Mouse (Mus musculus) c-Kit-negative CD71-positive TER-119-positive erythroid progenitor cells, embryonic 14.5 days (primary cell): ENCODE results near the gene Cldn8.

Source experiments
- DNase-seq: peaks from one replicate; pipeline ENCODE4 v3.0.0-alpha.2; 2013; ENCODE audit warnings: low read depth, low spot score

Gene Cldn8

GRCm38 (mm10) chr16:88563045-88563913 lies at the start of gene Cldn8:
Cldn8 (minus strand) TSS chr16:88563183.
- no peak for DNase-seq

GRCm38 (mm10) chr16:88612712-88613111 lies 49.7 kb upstream of the Cldn8 start:
- no peak for DNase-seq

DNA sequence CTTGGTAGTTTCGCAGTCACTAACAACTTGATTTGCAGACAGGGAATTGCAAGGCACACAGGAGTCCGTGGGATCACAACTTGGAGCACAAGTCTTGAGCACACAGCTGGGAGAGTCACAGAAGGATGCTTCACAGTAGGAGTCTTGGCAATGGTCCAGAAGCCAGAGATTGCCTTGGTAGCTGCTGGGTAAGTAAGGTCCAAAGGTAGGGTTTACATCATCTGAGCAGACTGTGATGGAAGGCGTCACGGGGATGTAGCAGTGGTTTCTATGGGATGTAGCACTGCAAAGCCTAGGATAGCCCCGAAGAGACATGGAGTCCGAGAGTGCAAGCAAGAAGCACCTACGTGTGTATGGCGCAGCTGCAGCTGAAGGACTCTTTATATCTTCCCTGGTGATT lies 48.9 kb upstream of the Cldn8 start, which contains the start of gene Krtap24-1:
Gene Krtap24-1 (minus strand): TSS at position 358 of the 400 bp plus-strand sequence.
- no peak for DNase-seq

DNA sequence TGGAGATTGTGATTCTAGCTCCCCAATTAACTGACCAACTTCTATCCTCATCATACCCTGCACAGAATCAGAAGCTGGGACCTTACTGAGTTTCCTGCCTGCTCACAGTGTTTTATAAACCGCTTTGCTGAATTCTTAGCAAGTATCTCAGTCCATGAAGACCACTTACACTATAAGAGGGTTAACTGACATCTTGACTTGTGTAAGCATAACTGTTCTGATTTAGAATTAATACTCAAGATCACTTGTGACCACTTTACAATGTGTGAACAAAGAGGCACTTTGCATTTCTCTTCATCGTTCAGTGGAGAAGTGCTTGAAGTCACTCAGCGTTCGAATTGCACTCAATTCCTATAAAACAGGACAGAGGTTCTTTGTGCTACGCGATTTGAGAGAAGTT lies 41.6 kb upstream of the Cldn8 start:
- DNase-seq: no peak

DNA sequence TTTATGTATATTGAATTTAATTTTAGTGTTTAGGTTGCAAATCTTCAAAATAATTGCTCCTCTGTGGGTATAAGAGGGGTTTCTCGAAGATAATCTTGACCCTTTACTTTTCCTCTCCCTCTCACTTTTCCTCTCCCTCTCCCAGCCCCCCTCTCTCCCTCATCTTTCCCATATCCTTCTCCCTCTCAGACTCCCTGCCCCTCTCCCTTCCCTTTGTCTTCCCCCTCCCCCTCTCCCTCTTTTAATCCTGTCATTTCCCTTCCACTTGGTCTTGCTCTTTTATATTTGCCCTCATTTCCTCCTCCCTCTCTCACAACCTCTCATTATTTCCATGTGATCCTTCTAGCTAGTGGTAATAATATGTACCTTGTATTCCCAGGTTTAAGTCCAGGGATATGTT lies 39.5 kb upstream of the Cldn8 start:
- DNase-seq: no peak

GRCm38 (mm10) chr16:88600303-88600702 lies 37.3 kb upstream of the Cldn8 start:
- DNase-seq: no peak

GRCm38 (mm10) chr16:88599504-88600237 lies 36.7 kb upstream of the Cldn8 start:
- DNase-seq: no peak

GRCm38 (mm10) chr16:88592758-88593157 lies 29.8 kb upstream of the Cldn8 start:
- DNase-seq: no peak

- DNase-seq: no peak
Measured at GRCm38 (mm10) chr16:88583338-88583737, 20.4 kb upstream of the Cldn8 start.

DNA sequence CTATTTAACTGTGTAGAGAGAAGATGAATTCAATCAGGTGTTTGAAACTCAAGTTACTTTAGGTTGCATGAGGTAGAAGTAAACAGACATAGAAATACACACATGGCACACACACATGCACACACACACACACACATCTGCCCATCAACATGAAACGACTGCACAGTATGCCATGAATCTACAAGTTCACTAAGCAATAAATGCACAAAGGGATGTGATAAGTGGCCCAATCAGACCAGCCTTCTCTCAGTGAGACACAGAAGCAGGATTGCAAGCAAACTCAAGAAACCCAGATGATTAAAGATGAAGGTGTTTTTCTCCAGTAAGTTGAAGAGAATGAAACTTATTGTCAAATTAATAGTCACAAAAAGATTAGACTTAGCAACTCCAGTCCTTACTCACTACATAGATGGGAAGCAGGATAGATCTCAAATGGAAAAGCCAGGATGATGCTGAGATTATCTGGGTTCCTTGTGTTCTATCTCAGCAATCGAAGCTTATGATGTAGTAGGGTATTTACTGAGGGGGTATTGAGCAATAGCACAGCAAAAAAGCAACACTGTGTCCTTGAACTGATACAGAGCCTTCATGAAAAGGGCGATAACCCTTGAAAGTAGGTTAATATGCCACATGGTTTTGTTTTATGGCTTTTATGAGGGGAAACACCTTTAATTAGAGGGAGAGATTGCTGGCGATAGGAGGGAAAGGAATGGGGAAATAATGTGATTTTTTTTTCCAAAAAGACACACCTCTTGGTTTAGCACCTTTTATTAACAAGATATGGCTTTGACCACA lies 13.1 kb upstream of the Cldn8 start:
- no peak for DNase-seq

GRCm38 (mm10) chr16:88572904-88573404 lies 10.0 kb upstream of the Cldn8 start:
- DNase-seq: no peak

DNA sequence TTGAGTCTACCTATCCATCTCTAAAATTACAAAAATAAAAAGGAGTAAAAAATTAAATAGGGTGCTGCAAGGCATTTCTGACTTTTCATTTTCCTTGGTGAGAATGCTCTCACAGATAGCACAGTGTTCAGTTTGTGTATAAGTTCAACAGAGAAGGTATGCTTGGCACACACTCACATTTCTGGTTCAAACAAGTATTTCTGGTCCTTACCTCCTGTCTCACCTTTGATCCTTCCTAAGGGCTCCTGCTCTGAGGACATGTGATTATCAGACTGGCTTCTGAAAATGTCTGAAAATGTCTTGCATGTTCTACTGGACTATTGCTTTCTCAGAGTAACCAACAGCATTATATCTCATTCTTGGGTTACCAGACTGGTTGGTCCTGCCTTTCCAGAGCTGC lies 7.2 kb upstream of the Cldn8 start:
- no peak for DNase-seq

- DNase-seq: no peak
Measured at GRCm38 (mm10) chr16:88569732-88570131, 6.7 kb upstream of the Cldn8 start.

- DNase-seq: no peak
Measured at GRCm38 (mm10) chr16:88569096-88569495, 6.1 kb upstream of the Cldn8 start.

DNA sequence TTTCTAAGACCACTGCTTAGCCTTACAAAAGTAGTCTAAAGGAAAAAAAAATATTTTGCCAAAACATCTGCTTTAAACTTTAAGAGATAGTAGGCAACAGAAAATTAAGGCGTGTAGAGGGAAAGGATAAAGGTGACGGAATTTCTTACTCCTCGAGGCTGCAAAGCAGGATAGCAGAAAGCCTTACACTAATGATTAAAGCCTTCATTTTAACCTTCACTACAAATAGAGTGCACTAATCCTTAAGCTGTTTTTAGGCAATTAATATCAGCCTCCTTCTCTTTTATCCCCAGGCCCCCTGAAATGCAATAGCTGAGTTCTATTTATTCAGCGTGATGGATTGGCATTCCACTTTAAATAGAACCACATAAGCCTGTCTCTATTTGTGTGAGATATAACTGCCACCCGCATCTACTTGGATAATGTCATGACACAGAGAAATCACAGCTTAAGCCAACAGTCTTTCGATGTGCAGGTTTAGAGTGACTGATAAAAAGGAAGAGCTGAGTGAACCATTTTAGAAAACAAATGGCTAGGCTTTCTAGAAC lies 1.3 kb downstream of the Cldn8 start:
- no peak for DNase-seq

DNA sequence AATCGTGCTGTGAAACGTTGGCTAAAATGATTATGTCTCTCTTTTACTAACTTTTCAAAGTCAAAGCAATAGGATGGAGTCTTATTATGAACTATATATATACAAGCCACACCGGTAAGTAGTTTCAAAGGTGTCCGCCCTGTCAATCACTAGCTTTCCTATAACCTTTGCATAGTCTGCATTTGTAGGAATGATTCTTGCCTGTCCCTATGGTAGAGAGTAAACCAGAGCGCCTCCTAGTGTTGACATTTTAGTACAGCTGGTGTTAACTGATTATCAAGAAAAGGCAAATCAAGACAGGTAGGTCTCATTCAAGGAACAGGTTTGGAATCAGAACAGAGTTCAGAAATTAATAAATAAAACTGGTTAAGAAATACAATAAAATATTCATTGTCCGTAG lies 20.5 kb downstream of the Cldn8 start:
- no peak for DNase-seq

DNA sequence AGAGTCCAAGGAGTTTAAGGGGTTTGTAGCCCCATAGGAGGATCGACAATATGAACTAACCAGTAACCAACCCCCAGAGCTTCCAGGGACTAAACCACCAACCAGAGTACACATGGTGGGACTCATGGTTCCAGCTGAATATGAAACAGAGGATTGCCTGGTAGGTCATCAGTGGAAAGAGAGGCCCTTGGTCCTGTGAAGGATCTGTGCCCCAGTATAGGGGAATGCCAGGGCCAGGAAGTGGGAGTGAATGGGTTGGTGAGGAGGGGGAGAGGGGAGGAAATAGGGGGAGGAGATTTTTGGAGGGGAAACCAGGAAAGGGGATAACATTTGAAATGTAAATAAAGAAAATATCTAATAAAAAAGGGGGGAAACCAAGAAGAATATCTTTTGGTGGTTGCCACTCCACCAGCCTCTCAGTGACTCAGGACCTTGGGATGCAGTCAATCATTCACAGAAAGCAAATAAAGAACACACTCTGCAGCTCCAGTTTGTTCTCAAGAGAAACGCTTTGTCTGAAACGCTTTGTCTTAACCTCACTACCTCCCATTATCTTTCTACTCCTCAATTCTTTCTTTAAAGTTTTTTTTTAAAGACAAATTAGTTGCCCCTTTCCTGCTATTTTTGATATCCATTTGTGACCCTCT lies 23.0 kb downstream of the Cldn8 start:
- no peak for DNase-seq

DNA sequence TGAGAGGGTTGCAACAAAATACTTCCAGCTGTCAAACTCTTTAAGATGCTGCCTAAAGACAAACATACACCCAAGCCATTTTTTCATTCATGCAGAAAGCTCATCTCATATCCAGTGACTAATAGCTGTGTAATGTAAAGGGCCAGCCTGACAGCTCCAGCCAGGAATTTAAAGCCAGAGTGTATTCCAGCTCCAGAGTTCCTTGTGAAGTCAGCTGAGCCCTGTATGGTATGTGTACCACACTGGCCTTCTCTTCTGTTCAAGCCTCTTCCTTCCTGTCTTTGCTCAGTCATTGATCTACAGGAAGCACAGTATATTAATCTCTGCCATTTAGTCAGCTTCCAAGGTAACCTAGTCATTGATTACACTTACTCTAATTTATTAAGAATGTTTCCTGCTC lies 51.6 kb downstream of the Cldn8 start:
- no peak for DNase-seq
